Mouse (Mus musculus) G1E (cell line): ENCODE data around the gene Gpx2.

Source experiments
- CTCF ChIP-seq: IDR thresholded peaks from 2 replicates; pipeline ENCODE4 v1.5.1; 2012; ENCODE audit warnings: low read depth, low read length, inconsistent platforms, mixed read lengths
- POLR2AphosphoS5 ChIP-seq: IDR thresholded peaks from 2 replicates; pipeline ENCODE4 v1.6.1; 2012; ENCODE audit warnings: low read depth, low read length, inconsistent platforms; ENCODE audit not compliant: insufficient replicate concordance

DNA sequence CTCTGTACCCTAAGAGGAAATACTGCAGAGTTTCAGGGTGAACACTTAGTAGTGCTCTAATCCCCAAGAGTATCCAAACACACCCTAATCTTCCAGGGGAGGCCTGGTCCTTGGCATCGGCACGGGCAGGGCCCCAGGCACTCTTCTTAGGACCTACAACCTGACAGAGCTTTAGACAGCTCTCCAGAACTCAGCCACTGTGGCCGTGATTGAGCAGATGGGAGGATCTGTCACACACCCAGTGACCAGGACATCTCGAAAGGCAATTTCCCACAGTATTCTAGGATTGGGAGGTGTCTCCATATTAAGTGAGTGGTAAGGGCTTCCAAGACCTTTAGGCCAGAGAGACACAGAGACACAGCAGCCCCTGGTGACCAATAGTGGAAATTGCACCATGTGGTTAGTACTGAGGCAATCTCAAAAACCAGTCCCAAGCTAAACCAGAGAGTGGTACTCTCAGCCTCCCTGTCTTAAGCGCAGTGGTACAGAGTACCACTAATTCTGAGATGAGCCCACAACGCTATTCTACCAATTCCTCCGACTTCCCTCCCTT, 8.4 kb upstream of the Gpx2 start:
- TF ChIP-seq CTCF (peak; percentile 92), POLR2AphosphoS5 (no peak)
